Mouse (Mus musculus) kidney, adult 8-10 months (tissue): ENCODE measurements around the gene Zfp40.
"Not testable (repeated sequence)": the region's sequence is repeated elsewhere in the genome, so short reads cannot be mapped to it uniquely, and the experiment has no call there.

ENCODE experiments used
- DNase-seq, 2 experiments: peaks; one replicate each; pipeline ENCODE4 v3.0.0; 2022

The Zfp40 gene

DNA sequence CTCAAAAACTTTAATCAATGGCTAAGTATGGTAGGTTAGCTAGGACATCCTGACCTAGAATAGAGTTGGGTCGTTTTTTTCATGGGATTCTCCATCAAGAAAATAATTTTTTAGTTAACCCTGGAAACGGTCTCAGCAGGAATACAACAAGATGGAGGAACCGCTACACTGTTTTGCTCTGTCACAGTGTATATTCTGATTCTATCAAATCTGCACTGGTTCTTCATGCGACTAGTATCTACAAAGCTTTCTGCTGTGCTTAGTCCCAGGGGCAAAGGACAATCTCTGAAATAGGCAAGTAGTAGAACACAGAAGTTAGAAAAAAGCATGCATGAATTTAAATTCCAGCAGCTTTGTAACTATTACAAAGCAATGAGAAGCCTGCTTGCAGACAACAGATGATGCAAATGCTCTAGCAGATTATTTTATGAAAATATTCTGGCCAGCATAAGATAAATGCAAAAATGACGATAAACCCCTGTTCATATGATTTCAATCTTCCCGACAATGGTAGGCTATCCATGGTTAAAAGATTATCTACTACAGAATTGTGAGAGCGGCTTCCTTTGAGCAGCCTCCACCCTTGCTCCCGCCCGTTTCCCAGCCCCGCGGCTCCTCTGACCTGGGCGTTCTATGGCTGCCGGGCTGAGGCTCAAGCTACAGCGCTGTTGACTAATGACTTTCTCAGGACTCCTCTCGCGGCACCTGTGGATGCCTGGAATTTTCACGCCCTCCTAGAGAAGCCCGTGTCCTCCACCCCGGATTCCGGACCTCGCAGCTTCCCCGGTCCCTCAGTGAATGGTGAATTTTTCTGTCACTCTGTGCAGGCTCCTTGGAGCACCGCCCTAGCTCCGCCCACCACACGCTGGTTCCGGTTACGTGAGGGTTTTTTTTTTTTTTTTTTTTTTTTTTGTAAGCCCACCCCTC, at the start of gene Zfp40:
TSS of gene Zfp40 (minus strand) at position 800 of the 927 bp plus-strand sequence.
- DNase-seq = peak; percentile 94

DNA sequence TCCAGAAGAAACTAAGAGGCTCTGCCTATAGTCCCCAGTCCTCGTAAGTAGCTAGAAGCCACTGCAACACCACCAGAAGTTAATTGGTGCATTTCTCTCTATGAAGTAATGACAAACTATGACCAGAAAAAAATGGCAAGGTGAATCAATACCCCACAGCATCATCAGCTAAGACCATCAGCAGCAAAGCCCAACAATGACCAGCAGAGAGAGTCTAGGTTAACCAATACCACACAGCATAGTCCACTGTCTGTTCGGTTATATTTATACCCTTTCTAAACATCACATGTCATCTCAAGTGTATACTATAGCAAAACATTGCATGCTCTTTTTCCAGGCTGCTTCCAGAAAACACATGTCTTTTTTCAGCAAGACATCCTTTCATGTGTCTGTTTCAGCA, 25.3 kb upstream of the Zfp40 start:
- no peak for DNase-seq

DNA sequence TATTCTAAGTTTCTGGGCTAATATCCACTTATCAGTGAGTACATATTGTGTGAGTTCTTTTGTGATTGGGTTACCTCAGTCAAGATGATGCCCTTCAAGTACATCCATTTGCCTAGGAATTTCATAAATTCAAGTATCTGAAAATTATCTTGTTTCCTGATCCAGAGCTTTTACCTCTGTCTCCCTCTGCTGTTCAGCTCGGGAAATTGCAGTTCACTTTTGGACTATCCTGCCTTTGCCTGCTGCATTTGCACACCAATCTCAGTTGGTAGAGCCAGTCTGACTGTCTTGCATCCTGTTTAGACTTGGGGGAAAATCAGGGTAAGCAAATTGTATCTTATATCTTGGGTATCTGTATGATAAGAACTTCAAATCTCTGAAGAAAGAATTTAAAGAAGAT, 6.8 kb upstream of the Zfp40 start:
- not testable (repeated sequence) for DNase-seq

DNA sequence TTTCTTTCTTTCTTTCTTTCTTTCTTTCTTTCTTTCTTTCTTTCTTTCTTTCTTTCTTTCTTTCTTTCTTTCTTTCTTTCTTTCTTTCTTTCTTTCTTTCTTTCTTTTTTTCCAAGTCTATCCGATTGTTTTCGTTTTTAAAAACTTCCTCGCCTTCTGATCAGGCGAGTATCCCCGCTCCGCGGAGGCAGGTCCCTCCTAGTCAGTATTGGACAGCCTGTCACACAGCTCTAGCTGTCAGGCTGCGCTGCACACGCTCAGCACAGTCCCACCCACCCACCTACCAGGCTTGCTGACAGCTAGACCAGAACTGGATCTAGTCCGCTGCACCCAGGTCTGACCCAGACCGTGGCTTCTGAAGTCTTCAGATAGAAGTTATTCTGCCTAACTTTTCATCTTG, 389 bp upstream of the Zfp40 start:
- DNase-seq = peak; percentile 40 to 47

DNA sequence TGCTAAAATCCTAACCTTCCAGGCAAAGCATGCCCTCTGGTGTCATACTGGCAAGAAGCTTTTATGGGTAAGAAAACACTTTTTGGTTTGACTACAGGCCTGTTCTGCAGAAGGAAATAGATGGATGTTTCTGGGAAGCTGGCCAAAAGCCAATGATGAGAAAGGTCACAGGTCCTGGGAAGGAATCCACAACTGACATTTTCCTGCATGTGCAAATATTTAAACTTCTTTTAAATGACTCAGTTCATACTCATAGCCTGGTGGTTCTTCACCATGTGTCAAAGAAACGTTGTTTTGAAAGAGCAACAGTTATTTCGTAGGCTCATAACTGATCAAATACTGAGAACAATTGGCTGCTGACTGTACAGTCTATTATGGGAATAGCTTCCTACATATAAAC, 5.4 kb downstream of the Zfp40 start:
- peak; percentile 18 to 24 for DNase-seq
